Mouse (Mus musculus): ENCODE data around the gene Cxadr. TPM values are rescaled to one million over a fixed set of nuclear protein-coding genes. Genes with fewer than 3 reads are reported as not detected.

The Cxadr gene
- polyA plus RNA-seq (2015; fragmentation: Nextera tagmentation; extraction: Ambion mirVana), result 51.4 and 61.1 TPM in 2 replicates

DNA sequence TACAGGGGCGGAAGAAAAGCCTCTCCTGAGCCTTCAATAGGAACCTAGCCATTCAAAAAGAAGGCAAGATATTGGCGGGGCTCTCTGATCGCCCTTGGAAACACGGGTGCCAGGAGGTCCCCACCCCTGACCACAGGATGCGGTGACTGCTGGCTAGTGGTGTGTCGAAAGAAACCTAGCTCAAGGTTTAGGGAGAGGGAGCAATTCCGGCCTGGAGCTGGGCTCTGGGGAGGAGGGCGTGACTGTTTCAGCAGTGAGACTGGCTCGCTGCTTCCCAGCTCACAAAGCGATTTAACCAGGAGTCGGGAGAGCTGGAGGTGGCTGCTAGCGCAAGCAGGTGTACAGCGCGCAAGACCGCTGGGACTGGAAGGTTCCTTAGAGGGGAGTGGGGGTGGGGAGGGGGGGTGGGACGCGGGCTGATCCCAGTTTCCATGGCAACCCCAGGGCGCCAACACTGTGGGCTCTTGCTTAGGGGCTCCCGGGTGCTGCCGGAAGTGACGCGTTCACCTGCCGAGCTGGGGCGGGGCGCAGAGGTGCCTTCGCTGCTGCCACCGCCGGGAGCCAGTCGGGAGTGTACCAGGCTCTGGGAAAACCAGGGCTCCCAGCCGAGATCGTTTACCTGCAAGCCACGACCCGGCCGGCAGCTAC, at the start of gene Cxadr:
Gene Cxadr (plus strand): TSS at position 307 of the 648 bp plus-strand sequence.
- Histone ChIP-seq H3K9me3 (ENCODE audit: control insufficient read depth, low read length) (no peaks in the 10 kb centered on the region), H3K9ac (ENCODE audit: low read depth, low read length) (peak within 1 kb of the TSS; percentile 90), H3K4me3 (ENCODE audit: low read length) (peak within 1 kb of the TSS; percentile 81), H3K27me3 (replicated peaks; ENCODE audit: control insufficient read depth, insufficient read depth, low read length) (no peaks in the 10 kb centered on the region), H3K36me3 (ENCODE audit: control insufficient read depth, insufficient read depth, low read length) (no peaks in the 10 kb centered on the region), H3K27ac (ENCODE audit: low read length) (peak within 1 kb of the TSS; percentile 89), H3K4me2 (ENCODE audit: low read depth, low read length) (peak within 1 kb of the TSS; percentile 88), H3K4me1 (ENCODE audit: control insufficient read depth, insufficient read depth, low read length) (0 out of 2 replicates have a peak, but pooled peaks cover 2% of the 10 kb centered on the region)
- WGBS, result under 1% methylated on average over 32 of the region's 34 CpGs
- ATAC-seq, result peak; percentile 97

DNA sequence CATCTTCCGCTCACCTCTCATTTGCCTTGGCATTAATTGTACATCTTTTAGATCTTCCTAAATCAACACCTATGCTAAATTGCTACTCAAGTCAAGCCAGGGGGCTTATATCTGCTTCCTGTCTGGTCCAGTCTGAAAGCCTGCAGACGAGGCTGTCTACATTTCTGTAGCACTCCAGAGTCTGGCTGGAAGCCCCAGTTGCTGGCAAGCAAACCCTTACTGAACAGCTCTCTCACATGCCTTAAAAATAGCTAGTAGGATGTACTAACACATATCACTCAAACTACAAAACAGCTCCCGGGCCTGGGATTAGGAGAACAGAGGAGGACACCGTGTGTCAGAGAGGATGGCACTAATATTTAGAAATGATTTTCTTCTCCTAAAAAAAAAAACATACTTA, 42.3 kb upstream of the Cxadr start:
- Histone ChIP-seq H3K9me3 (ENCODE audit: control insufficient read depth, low read length) (no peaks in the 10 kb centered on the region), H3K27me3 (replicated peaks; ENCODE audit: control insufficient read depth, insufficient read depth, low read length) (no peaks in the 10 kb centered on the region), H3K4me3 (ENCODE audit: low read length) (no peak overlapping the region), H3K9ac (ENCODE audit: low read depth, low read length) (no peak overlapping the region), H3K4me2 (ENCODE audit: low read depth, low read length) (no peak overlapping the region), H3K27ac (ENCODE audit: low read length) (no peak overlapping the region), H3K4me1 (ENCODE audit: control insufficient read depth, insufficient read depth, low read length) (no peaks in the 10 kb centered on the region; the same call in 1 of the 2 replicates), H3K36me3 (ENCODE audit: control insufficient read depth, insufficient read depth, low read length) (no peaks in the 10 kb centered on the region)
- ATAC-seq, result no peak
- WGBS, result 63% methylated on average over 4 of the region's 4 CpGs

DNA sequence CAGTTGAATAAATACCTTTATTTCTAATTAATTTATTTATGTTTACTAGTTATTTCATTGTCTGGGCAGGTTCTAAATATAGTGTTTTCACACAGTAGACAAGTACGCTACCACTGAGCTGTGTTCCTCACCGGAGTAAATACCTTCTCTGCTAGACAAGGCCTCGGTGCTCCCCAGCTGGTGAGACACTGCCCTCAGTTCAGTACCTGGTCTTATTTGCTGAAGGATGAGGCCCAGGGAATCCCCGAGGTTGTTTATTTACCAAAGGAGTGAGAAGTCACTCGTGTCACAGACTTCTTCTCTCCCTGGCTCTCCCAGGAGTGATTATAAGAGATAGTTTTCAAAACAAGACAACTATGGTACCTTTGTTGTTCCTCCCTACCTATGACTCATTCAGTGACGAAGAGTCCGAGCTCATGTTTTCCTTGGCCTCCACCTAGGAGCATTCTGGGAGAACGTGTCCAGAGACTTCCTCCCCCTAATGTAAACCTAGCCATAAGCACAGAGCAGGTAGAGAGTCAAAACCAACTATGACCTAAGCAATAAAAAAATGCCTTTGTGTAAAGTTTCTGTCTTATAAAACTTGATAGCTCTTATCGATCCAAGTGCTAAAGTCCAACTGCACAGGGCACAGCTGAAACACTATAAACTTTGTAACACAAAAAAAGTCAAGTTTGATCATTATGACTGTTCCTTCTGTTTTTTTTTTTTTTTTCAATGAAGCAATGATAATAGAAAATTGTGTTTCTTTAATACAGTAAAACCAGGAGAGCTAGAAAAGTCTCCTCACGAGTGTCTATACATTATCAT, 41.0 kb upstream of the Cxadr start:
- Histone ChIP-seq H3K9me3 (ENCODE audit: control insufficient read depth, low read length) (no peaks in the 10 kb centered on the region), H3K27ac (ENCODE audit: low read length) (peak overlapping the region; percentile 88), H3K4me3 (ENCODE audit: low read length) (no peak overlapping the region), H3K4me2 (ENCODE audit: low read depth, low read length) (no peak overlapping the region), H3K36me3 (ENCODE audit: control insufficient read depth, insufficient read depth, low read length) (no peaks in the 10 kb centered on the region), H3K4me1 (ENCODE audit: control insufficient read depth, insufficient read depth, low read length) (peaks cover 3% of the 10 kb centered on the region; the same call in 1 of the 2 replicates), H3K27me3 (replicated peaks; ENCODE audit: control insufficient read depth, insufficient read depth, low read length) (no peaks in the 10 kb centered on the region), H3K9ac (ENCODE audit: low read depth, low read length) (0 out of 2 replicates have a peak overlapping the region, but pooled peaks have one; percentile 32)
- WGBS, result 47% methylated on average over 10 of the region's 10 CpGs
- ATAC-seq, result peak; percentile 90

DNA sequence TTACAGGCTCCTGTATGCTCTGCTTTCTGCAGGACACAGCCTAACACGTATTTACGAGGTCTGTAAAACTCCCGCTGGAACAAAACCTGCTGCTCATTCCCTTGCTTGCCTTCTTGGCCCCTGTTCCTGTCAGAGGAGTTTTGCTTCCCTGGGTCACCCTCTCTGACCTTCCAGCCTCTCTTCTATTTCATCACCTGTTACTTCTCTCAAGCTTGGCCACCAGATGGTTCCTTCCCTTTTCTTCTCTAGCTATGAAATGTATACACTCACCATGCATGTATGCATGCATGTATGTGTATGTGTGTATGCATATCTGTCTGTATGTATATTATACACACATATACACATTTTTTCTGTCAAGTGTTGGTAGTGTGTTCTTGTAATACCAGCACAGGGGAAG, 39.8 kb upstream of the Cxadr start:
- ATAC-seq, result no peak
- 23% methylated on average over 3 of the region's 3 CpGs for WGBS
- H3K27ac ChIP-seq (ENCODE audit: low read length), result peak overlapping the region; percentile 86
- H3K9me3 ChIP-seq (ENCODE audit: control insufficient read depth, low read length), result no peaks in the 10 kb centered on the region
- H3K9ac ChIP-seq (ENCODE audit: low read depth, low read length), result peak overlapping the region; percentile 2; the same call in 1 of the 2 replicates
- no peaks in the 10 kb centered on the region for H3K27me3 ChIP-seq (replicated peaks; ENCODE audit: control insufficient read depth, insufficient read depth, low read length)
- no peak overlapping the region for H3K4me2 ChIP-seq (ENCODE audit: low read depth, low read length)
- no peaks in the 10 kb centered on the region for H3K36me3 ChIP-seq (ENCODE audit: control insufficient read depth, insufficient read depth, low read length)
- no peak overlapping the region for H3K4me3 ChIP-seq (ENCODE audit: low read length)
- H3K4me1 ChIP-seq (ENCODE audit: control insufficient read depth, insufficient read depth, low read length), result peaks cover 11% of the 10 kb centered on the region

DNA sequence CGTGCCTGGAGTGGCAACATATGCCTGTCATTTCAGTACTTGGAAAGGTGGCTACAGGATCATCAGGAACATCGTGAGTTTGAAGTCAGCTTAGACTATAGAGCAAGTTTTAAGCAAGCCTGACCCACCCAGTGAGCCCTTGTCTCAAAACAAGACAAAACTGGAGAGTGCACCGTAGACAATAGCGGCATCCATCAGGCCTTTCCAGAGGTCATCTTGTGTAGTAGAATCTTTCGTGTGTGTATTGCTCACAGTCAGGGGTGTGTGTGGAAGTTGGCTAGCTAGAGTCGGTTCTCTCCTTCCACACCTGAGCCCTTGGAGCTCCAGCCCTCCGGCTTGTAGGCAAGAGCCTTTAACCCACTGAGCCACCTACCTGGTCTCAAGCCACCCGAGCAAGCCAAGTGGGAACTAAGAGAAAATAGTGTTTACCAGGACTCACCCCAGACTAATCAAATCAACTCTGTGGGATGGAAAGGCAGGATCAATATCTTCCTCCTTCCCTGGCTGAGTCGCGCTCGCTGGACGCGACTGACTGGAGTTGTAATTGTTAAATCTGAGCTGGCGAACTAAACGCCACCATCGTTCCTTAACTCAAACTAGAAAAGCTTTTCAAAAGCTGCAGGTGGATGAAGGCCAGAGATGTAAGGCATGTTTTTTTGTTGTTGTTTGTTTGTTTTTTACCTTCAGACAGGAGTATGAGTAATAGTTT, 36.7 kb upstream of the Cxadr start:
- Histone ChIP-seq H3K27ac (ENCODE audit: low read length) (peak overlapping the region; percentile 91), H3K4me2 (ENCODE audit: low read depth, low read length) (peak overlapping the region; percentile 65), H3K9ac (ENCODE audit: low read depth, low read length) (peak overlapping the region; percentile 60), H3K9me3 (ENCODE audit: control insufficient read depth, low read length) (no peaks in the 10 kb centered on the region), H3K36me3 (ENCODE audit: control insufficient read depth, insufficient read depth, low read length) (no peaks in the 10 kb centered on the region), H3K4me3 (ENCODE audit: low read length) (peak overlapping the region; percentile 44), H3K4me1 (ENCODE audit: control insufficient read depth, insufficient read depth, low read length) (peaks cover 11% of the 10 kb centered on the region), H3K27me3 (replicated peaks; ENCODE audit: control insufficient read depth, insufficient read depth, low read length) (no peaks in the 10 kb centered on the region)
- 0 out of 2 replicates have a peak, but pooled peaks have one; percentile 1 for ATAC-seq
- 18% methylated on average over 16 of the region's 16 CpGs for WGBS

DNA sequence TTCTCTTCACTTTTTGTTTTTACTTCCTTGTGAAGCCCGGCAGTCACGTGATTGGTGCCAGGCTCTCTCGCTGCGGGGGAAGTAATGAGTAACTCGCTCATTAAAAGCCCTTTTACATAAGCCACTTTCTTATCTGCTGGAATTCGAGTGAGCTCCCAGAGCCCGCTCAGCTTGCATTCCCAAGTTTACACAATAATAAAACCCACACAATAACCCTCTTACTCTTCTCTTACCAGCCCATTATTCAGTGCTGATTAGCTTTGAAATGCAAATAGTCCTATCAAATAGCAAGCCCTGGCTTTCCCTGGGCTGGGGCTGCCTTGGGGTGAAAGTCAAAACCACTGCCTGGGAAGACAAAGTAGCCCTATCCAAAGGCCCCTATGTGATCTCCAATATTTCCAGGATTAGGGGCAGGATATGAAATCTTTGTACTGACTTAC, 36.1 kb upstream of the Cxadr start:
- peak; percentile 72 for ATAC-seq
- peak overlapping the region; percentile 60; the same call in 1 of the 2 replicates for H3K9ac ChIP-seq (ENCODE audit: low read depth, low read length)
- no peaks in the 10 kb centered on the region for H3K27me3 ChIP-seq (replicated peaks; ENCODE audit: control insufficient read depth, insufficient read depth, low read length)
- peaks cover 11% of the 10 kb centered on the region for H3K4me1 ChIP-seq (ENCODE audit: control insufficient read depth, insufficient read depth, low read length)
- H3K27ac ChIP-seq (ENCODE audit: low read length), result peak overlapping the region; percentile 91
- 2% methylated on average over 7 of the region's 7 CpGs for WGBS
- no peaks in the 10 kb centered on the region for H3K36me3 ChIP-seq (ENCODE audit: control insufficient read depth, insufficient read depth, low read length)
- H3K9me3 ChIP-seq (ENCODE audit: control insufficient read depth, low read length), result no peaks in the 10 kb centered on the region
- peak overlapping the region; percentile 44 for H3K4me3 ChIP-seq (ENCODE audit: low read length)
- peak overlapping the region; percentile 65 for H3K4me2 ChIP-seq (ENCODE audit: low read depth, low read length)

DNA sequence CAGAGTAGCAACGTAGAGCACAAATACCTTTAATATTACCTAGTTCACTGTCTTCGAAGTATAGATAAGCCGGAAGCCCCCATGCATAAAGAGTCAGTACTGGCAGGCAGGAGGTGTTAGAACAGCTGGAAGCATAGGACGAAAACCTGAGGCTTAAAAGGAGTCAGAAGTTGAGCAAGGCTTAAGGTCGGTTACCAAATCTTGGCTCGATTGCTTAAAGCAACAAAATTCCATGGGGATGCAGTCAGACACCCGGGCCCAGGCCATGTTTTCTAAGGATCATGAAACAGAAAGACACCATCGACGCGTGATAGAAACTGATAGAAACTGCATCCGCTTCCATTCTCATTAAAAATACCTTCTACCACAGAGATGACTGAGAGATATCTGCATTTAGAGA, 35.5 kb upstream of the Cxadr start:
- Histone ChIP-seq H3K36me3 (ENCODE audit: control insufficient read depth, insufficient read depth, low read length) (no peaks in the 10 kb centered on the region), H3K9me3 (ENCODE audit: control insufficient read depth, low read length) (no peaks in the 10 kb centered on the region), H3K9ac (ENCODE audit: low read depth, low read length) (no peak overlapping the region), H3K27ac (ENCODE audit: low read length) (peak overlapping the region; percentile 91), H3K4me1 (ENCODE audit: control insufficient read depth, insufficient read depth, low read length) (peaks cover 11% of the 10 kb centered on the region), H3K4me3 (ENCODE audit: low read length) (no peak overlapping the region), H3K27me3 (replicated peaks; ENCODE audit: control insufficient read depth, insufficient read depth, low read length) (no peaks in the 10 kb centered on the region), H3K4me2 (ENCODE audit: low read depth, low read length) (no peak overlapping the region; the same call in 1 of the 2 replicates)
- no peak for ATAC-seq
- WGBS, result 45% methylated on average over 11 of the region's 11 CpGs

DNA sequence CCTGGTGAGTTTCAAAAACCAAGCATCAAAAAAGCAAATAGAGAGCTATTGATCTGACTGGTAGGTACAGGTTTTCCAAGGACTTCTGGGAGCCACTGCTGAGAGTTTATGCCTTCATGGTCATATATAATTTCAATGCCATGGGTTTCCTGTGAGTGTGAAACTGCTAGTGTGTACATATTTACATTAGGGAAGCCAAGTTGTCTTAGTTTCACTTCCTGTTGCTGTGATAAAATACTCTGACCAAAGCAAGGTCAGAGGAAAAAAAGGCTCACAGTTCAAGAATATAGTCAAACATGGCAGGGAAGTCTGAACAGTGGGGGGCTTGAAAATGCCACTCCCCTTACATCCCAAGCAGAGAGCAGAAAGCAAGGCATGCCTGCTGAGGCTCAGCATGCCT, 33.8 kb upstream of the Cxadr start:
- Histone ChIP-seq H3K4me2 (ENCODE audit: low read depth, low read length) (no peak overlapping the region), H3K27me3 (replicated peaks; ENCODE audit: control insufficient read depth, insufficient read depth, low read length) (no peaks in the 10 kb centered on the region), H3K4me3 (ENCODE audit: low read length) (no peak overlapping the region), H3K9me3 (ENCODE audit: control insufficient read depth, low read length) (no peaks in the 10 kb centered on the region), H3K9ac (ENCODE audit: low read depth, low read length) (no peak overlapping the region), H3K36me3 (ENCODE audit: control insufficient read depth, insufficient read depth, low read length) (no peaks in the 10 kb centered on the region), H3K4me1 (ENCODE audit: control insufficient read depth, insufficient read depth, low read length) (peaks cover 11% of the 10 kb centered on the region), H3K27ac (ENCODE audit: low read length) (peak overlapping the region; percentile 70)
- peak; percentile 17 for ATAC-seq

DNA sequence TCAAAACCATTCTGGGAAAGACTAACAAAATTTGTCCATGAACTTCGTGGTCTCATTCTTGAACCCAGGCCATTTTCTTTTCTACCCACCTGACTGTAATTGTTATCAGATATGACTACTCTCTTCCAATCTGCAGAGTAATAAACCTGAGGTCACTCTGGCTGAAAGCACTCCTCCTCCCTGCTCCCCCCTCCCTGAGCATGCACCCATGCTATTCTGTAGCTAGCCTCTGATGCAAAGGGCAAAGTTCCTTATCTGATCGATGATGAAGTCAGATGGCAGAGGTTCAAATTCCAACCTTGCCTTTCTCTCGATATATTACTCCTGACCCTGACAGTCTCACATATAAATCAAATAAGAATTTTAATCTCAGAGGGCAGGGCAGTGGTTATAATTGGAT, 33.1 kb upstream of the Cxadr start:
- Histone ChIP-seq H3K27me3 (replicated peaks; ENCODE audit: control insufficient read depth, insufficient read depth, low read length) (no peaks in the 10 kb centered on the region), H3K9ac (ENCODE audit: low read depth, low read length) (no peak overlapping the region), H3K4me3 (ENCODE audit: low read length) (no peak overlapping the region), H3K36me3 (ENCODE audit: control insufficient read depth, insufficient read depth, low read length) (no peaks in the 10 kb centered on the region), H3K4me1 (ENCODE audit: control insufficient read depth, insufficient read depth, low read length) (peaks cover 11% of the 10 kb centered on the region), H3K9me3 (ENCODE audit: control insufficient read depth, low read length) (no peaks in the 10 kb centered on the region), H3K27ac (ENCODE audit: low read length) (no peak overlapping the region), H3K4me2 (ENCODE audit: low read depth, low read length) (no peak overlapping the region)
- ATAC-seq, result peak; percentile 84
- 60% methylated on average over 3 of the region's 3 CpGs for WGBS

All from intestine, embryonic 16.5 days (tissue).